Mouse (Mus musculus): ENCODE results near the gene Aida. TPM values are rescaled to one million over a fixed set of nuclear protein-coding genes. Genes with fewer than 3 reads are reported as not detected.
"Not testable (repeated sequence)": the region's sequence is repeated elsewhere in the genome, so short reads cannot be mapped to it uniquely, and the experiment has no call there.

The Aida gene
- total and polyA plus RNA-seq, 2 experiments from 2014 or later = 19.6 to 26.8 TPM

- no peak overlapping the region for H3K4me2 ChIP-seq (ENCODE audit: low read depth, low read length)
- H3K27ac ChIP-seq (ENCODE audit: low read depth) = no peak overlapping the region
- H3K36me3 ChIP-seq (replicated peaks; ENCODE audit: control insufficient read depth, insufficient read depth, low read length) = peaks cover 82% of the 10 kb centered on the region
- no peak overlapping the region for H3K4me3 ChIP-seq (ENCODE audit: low read depth, low read length)
- no peak overlapping the region for H3K9ac ChIP-seq (replicated peaks; ENCODE audit: low read depth, low read length)
- no peak for TF ChIP-seq CTCF (IDR thresholded peaks at IDR 0.05; ENCODE audit: low read depth)
- no peak for TF ChIP-seq EP300 (IDR thresholded peaks at IDR 0.05; ENCODE audit: low read depth)
- H3K4me1 ChIP-seq (ENCODE audit: control insufficient read depth, insufficient read depth) = no peaks in the 10 kb centered on the region
- no peaks in the 10 kb centered on the region for H3K9me3 ChIP-seq (replicated peaks; ENCODE audit: control insufficient read depth, low read length)
- ATAC-seq (ENCODE audit: insufficient read depth, low read depth) (no peak), DNase-seq (ENCODE audit: low spot score) (no peak)
- no peaks in the 10 kb centered on the region for H3K27me3 ChIP-seq (ENCODE audit: control insufficient read depth, insufficient read depth, low read length)
- WGBS = 76% methylated on average over 2 of the region's 2 CpGs
Measured at GRCm38 (mm10) chr1:183315783-183316182, 19.4 kb downstream of the Aida start.

- Histone ChIP-seq H3K4me1 (ENCODE audit: control insufficient read depth, insufficient read depth) (no peaks in the 10 kb centered on the region), H3K9ac (replicated peaks; ENCODE audit: low read depth, low read length) (no peak overlapping the region), H3K4me2 (ENCODE audit: low read depth, low read length) (no peak overlapping the region), H3K36me3 (replicated peaks; ENCODE audit: control insufficient read depth, insufficient read depth, low read length) (peaks cover 73% of the 10 kb centered on the region), H3K27me3 (ENCODE audit: control insufficient read depth, insufficient read depth, low read length) (no peaks in the 10 kb centered on the region), H3K27ac (ENCODE audit: low read depth) (no peak overlapping the region), H3K4me3 (ENCODE audit: low read depth, low read length) (no peak overlapping the region), H3K9me3 (replicated peaks; ENCODE audit: control insufficient read depth, low read length) (0 out of 2 replicates have a peak, but pooled peaks cover 3% of the 10 kb centered on the region)
- DNase-seq (ENCODE audit: low spot score) (no peak), ATAC-seq (ENCODE audit: insufficient read depth, low read depth) (no peak; the same call in 1 of the 2 replicates)
- TF ChIP-seq EP300 (IDR thresholded peaks at IDR 0.05; ENCODE audit: low read depth) = no peak
- TF ChIP-seq CTCF (IDR thresholded peaks at IDR 0.05; ENCODE audit: low read depth) = no peak
- WGBS = 42% methylated on average over 3 of the region's 3 CpGs
Measured at GRCm38 (mm10) chr1:183320708-183321107, 24.3 kb downstream of the Aida start.

DNA sequence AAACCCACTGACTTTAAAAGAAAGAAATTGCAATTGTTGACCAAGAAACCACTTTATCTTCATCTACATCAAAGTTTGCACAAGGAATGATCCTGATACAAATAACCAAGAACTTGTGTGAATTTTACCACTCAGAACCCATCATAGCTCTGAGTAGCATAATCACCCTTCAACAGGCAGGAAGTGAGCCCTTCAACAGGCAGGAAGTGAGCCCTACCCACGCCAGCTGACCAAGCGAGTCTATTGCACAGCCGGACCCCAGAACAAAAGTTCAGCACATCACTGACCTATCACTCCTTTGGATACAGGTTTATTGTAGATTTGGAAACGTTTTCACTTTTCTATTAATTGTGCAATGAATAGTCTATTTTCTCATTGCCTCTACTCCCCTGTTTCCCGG lies 26.1 kb downstream of the Aida start:
- H3K27me3 ChIP-seq (ENCODE audit: control insufficient read depth, insufficient read depth, low read length); H3K27ac ChIP-seq (ENCODE audit: low read depth); H3K4me1 ChIP-seq (ENCODE audit: control insufficient read depth, insufficient read depth); H3K9ac ChIP-seq (replicated peaks; ENCODE audit: low read depth, low read length); H3K9me3 ChIP-seq (replicated peaks; ENCODE audit: control insufficient read depth, low read length); H3K4me2 ChIP-seq (ENCODE audit: low read depth, low read length); ATAC-seq (ENCODE audit: insufficient read depth, low read depth); DNase-seq (ENCODE audit: low spot score); H3K4me3 ChIP-seq (ENCODE audit: low read depth, low read length): not testable (repeated sequence)
- H3K36me3 ChIP-seq (replicated peaks; ENCODE audit: control insufficient read depth, insufficient read depth, low read length) = peaks cover 72% of the 10 kb centered on the region
- 74% methylated on average over 5 of the region's 5 CpGs for WGBS

DNA sequence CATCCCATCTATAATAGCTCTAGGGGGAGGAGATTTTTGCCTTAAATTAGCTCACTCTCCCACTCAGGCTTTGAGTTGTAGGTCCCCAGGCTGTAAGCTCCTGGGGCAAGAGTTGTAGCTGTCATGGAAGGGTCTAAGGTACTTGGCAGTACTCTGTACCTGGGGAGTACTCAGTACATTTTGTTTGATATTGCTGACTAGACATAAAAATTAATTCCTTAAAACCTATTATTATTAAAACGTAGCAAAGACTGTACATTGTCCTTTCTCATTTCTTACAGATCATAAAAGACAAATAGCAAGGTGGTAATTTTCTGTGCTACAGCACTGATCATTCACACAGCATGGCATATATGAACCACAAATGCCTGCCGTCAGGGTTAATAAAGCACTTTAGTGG lies 27.5 kb downstream of the Aida start:
- H3K9ac ChIP-seq (replicated peaks; ENCODE audit: low read depth, low read length) = no peak overlapping the region
- no peaks in the 10 kb centered on the region for H3K4me1 ChIP-seq (ENCODE audit: control insufficient read depth, insufficient read depth)
- H3K36me3 ChIP-seq (replicated peaks; ENCODE audit: control insufficient read depth, insufficient read depth, low read length) = peaks cover 73% of the 10 kb centered on the region
- H3K4me3 ChIP-seq (ENCODE audit: low read depth, low read length) = no peak overlapping the region
- no peak for ATAC-seq (ENCODE audit: insufficient read depth, low read depth)
- H3K27me3 ChIP-seq (ENCODE audit: control insufficient read depth, insufficient read depth, low read length) = no peaks in the 10 kb centered on the region
- no peak for DNase-seq (ENCODE audit: low spot score)
- TF ChIP-seq CTCF (IDR thresholded peaks at IDR 0.05; ENCODE audit: low read depth) (no peak), EP300 (IDR thresholded peaks at IDR 0.05; ENCODE audit: low read depth) (no peak)
- 0 out of 2 replicates have a peak, but pooled peaks cover 3% of the 10 kb centered on the region for H3K9me3 ChIP-seq (replicated peaks; ENCODE audit: control insufficient read depth, low read length)
- no peak overlapping the region for H3K27ac ChIP-seq (ENCODE audit: low read depth)
- 97% methylated on average over 2 of the region's 2 CpGs for WGBS
- no peak overlapping the region for H3K4me2 ChIP-seq (ENCODE audit: low read depth, low read length)

- Histone ChIP-seq H3K27ac (ENCODE audit: low read depth) (no peak overlapping the region), H3K9ac (replicated peaks; ENCODE audit: low read depth, low read length) (no peak overlapping the region), H3K9me3 (replicated peaks; ENCODE audit: control insufficient read depth, low read length) (0 out of 2 replicates have a peak, but pooled peaks cover 3% of the 10 kb centered on the region), H3K4me2 (ENCODE audit: low read depth, low read length) (no peak overlapping the region), H3K27me3 (ENCODE audit: control insufficient read depth, insufficient read depth, low read length) (no peaks in the 10 kb centered on the region), H3K4me3 (ENCODE audit: low read depth, low read length) (no peak overlapping the region), H3K4me1 (ENCODE audit: control insufficient read depth, insufficient read depth) (no peaks in the 10 kb centered on the region), H3K36me3 (replicated peaks; ENCODE audit: control insufficient read depth, insufficient read depth, low read length) (peaks cover 73% of the 10 kb centered on the region)
- TF ChIP-seq EP300 (IDR thresholded peaks at IDR 0.05; ENCODE audit: low read depth) = no peak
- no peak for TF ChIP-seq CTCF (IDR thresholded peaks at IDR 0.05; ENCODE audit: low read depth)
- DNase-seq (ENCODE audit: low spot score) (no peak), ATAC-seq (ENCODE audit: insufficient read depth, low read depth) (no peak)
- 95% methylated on average over 6 of the region's 6 CpGs for WGBS
Measured at GRCm38 (mm10) chr1:183324433-183324832, 28.0 kb downstream of the Aida start.

DNA sequence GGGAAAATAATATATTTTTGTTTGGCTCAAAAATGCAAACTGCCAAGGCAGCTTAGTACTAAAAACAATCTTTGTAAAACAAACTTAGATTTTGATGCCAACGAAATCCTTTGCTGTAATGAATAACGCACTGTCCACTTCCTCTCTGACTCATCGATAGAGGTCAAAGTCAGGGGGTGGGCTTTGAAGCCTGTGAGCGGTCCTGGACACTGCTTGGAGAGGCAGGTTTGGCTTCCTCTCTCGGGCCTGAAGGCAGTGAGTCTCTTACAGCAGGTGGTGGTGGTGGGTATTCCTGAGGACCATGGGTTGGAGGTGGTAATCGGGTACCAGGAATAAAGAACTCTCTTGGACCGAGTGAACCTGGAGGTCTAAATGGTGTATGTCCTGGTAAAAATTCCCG lies 30.8 kb downstream of the Aida start:
- Histone ChIP-seq H3K4me3 (ENCODE audit: low read depth, low read length) (no peak overlapping the region), H3K9me3 (replicated peaks; ENCODE audit: control insufficient read depth, low read length) (0 out of 2 replicates have a peak, but pooled peaks cover 3% of the 10 kb centered on the region), H3K36me3 (replicated peaks; ENCODE audit: control insufficient read depth, insufficient read depth, low read length) (peaks cover 80% of the 10 kb centered on the region), H3K27me3 (ENCODE audit: control insufficient read depth, insufficient read depth, low read length) (no peaks in the 10 kb centered on the region), H3K4me1 (ENCODE audit: control insufficient read depth, insufficient read depth) (no peaks in the 10 kb centered on the region), H3K9ac (replicated peaks; ENCODE audit: low read depth, low read length) (no peak overlapping the region), H3K4me2 (ENCODE audit: low read depth, low read length) (no peak overlapping the region), H3K27ac (ENCODE audit: low read depth) (no peak overlapping the region)
- 79% methylated on average over 8 of the region's 8 CpGs for WGBS
- no peak for DNase-seq (ENCODE audit: low spot score)
- ATAC-seq (ENCODE audit: insufficient read depth, low read depth) = no peak
- TF ChIP-seq EP300 (IDR thresholded peaks at IDR 0.05; ENCODE audit: low read depth) = no peak

DNA sequence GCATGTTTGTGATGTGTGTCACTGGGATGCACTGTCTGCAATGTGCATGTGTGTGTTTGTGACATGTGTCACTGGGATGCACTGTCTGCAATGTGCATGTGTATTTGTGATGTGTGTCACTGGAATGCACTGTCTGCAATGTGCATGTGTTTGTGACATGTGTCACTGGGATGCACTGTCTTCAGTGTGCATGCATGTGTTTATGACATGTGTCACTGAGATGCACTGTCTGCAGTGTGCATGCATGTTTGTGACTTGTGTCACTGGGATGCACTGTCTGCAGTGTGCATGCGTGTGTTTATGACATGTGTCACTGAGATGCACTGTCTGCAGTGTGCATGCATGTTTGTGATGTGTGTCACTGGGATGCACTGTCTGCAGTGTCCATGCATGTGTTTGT lies 46.5 kb downstream of the Aida start:
- not testable (repeated sequence) for DNase-seq (ENCODE audit: low spot score); H3K9ac ChIP-seq (replicated peaks; ENCODE audit: low read depth, low read length); H3K4me1 ChIP-seq (ENCODE audit: control insufficient read depth, insufficient read depth); ATAC-seq (ENCODE audit: insufficient read depth, low read depth); H3K4me2 ChIP-seq (ENCODE audit: low read depth, low read length); H3K9me3 ChIP-seq (replicated peaks; ENCODE audit: control insufficient read depth, low read length); H3K4me3 ChIP-seq (ENCODE audit: low read depth, low read length); H3K27ac ChIP-seq (ENCODE audit: low read depth); H3K27me3 ChIP-seq (ENCODE audit: control insufficient read depth, insufficient read depth, low read length)
- WGBS = 86% methylated on average over 1 of the region's 1 CpGs
- peaks cover 36% of the 10 kb centered on the region for H3K36me3 ChIP-seq (replicated peaks; ENCODE audit: control insufficient read depth, insufficient read depth, low read length)
